Mouse (Mus musculus): Measurements from ENCODE around the gene Sez6l. TPM values are rescaled to one million over a fixed set of nuclear protein-coding genes. Genes with fewer than 3 reads are reported as not detected.

Gene Sez6l
- polyA plus RNA-seq, 1 experiment from 2014 or later, result 2.7 TPM

GRCm38 (mm10) chr5:112523796-112524195 lies 53.2 kb downstream of the Sez6l start:
- H3K9ac ChIP-seq (ENCODE audit: low read length), result no peak overlapping the region
- H3K4me2 ChIP-seq (ENCODE audit: low read length), result no peak overlapping the region
- no peaks in the 10 kb centered on the region for H3K36me3 ChIP-seq (ENCODE audit: control insufficient read depth, insufficient read depth, low read length)
- H3K9me3 ChIP-seq (ENCODE audit: control insufficient read depth, low read length), result no peaks in the 10 kb centered on the region
- no peak overlapping the region for H3K4me3 ChIP-seq (ENCODE audit: low read depth, low read length)
- no peak for DNase-seq (ENCODE audit: low spot score)
- H3K27me3 ChIP-seq (replicated peaks; ENCODE audit: control insufficient read depth, insufficient read depth, low read length), result peaks cover 8% of the 10 kb centered on the region; the same call in 1 of the 2 replicates
- WGBS, result 96% methylated on average over 2 of the region's 2 CpGs
- no peak overlapping the region for H3K27ac ChIP-seq (ENCODE audit: low read depth)
- H3K4me1 ChIP-seq (replicated peaks; ENCODE audit: control insufficient read depth, insufficient read depth, low read length), result 0 out of 2 replicates have a peak, but pooled peaks cover 9% of the 10 kb centered on the region
- ATAC-seq (replicated peaks; ENCODE audit: low FRiP score, low TSS enrichment, low read depth), result no peak

GRCm38 (mm10) chr5:112523331-112523730 lies 53.7 kb downstream of the Sez6l start:
- H3K4me2 ChIP-seq (ENCODE audit: low read length), result no peak overlapping the region
- no peak overlapping the region for H3K9ac ChIP-seq (ENCODE audit: low read length)
- H3K27ac ChIP-seq (ENCODE audit: low read depth), result no peak overlapping the region
- H3K27me3 ChIP-seq (replicated peaks; ENCODE audit: control insufficient read depth, insufficient read depth, low read length), result peaks cover 8% of the 10 kb centered on the region; the same call in 1 of the 2 replicates
- no peak overlapping the region for H3K4me3 ChIP-seq (ENCODE audit: low read depth, low read length)
- no peaks in the 10 kb centered on the region for H3K36me3 ChIP-seq (ENCODE audit: control insufficient read depth, insufficient read depth, low read length)
- ATAC-seq (replicated peaks; ENCODE audit: low FRiP score, low TSS enrichment, low read depth) (no peak), DNase-seq (ENCODE audit: low spot score) (no peak)
- 75% methylated on average over 4 of the region's 4 CpGs for WGBS
- no peaks in the 10 kb centered on the region for H3K9me3 ChIP-seq (ENCODE audit: control insufficient read depth, low read length)
- 0 out of 2 replicates have a peak, but pooled peaks cover 9% of the 10 kb centered on the region for H3K4me1 ChIP-seq (replicated peaks; ENCODE audit: control insufficient read depth, insufficient read depth, low read length)

GRCm38 (mm10) chr5:112521703-112522527 lies 55.1 kb downstream of the Sez6l start:
- peaks cover 8% of the 10 kb centered on the region; the same call in 1 of the 2 replicates for H3K27me3 ChIP-seq (replicated peaks; ENCODE audit: control insufficient read depth, insufficient read depth, low read length)
- H3K9ac ChIP-seq (ENCODE audit: low read length), result no peak overlapping the region
- H3K9me3 ChIP-seq (ENCODE audit: control insufficient read depth, low read length), result no peaks in the 10 kb centered on the region
- no peak overlapping the region for H3K4me3 ChIP-seq (ENCODE audit: low read depth, low read length)
- 0 out of 2 replicates have a peak overlapping the region, but pooled peaks have one; percentile 18 for H3K4me2 ChIP-seq (ENCODE audit: low read length)
- WGBS, result 17% methylated on average over 19 of the region's 19 CpGs
- H3K27ac ChIP-seq (ENCODE audit: low read depth), result no peak overlapping the region
- H3K4me1 ChIP-seq (replicated peaks; ENCODE audit: control insufficient read depth, insufficient read depth, low read length), result 0 out of 2 replicates have a peak, but pooled peaks cover 9% of the 10 kb centered on the region
- ATAC-seq (replicated peaks; ENCODE audit: low FRiP score, low TSS enrichment, low read depth) (no peak; the same call in 1 of the 2 replicates), DNase-seq (ENCODE audit: low spot score) (no peak)
- no peaks in the 10 kb centered on the region for H3K36me3 ChIP-seq (ENCODE audit: control insufficient read depth, insufficient read depth, low read length)

GRCm38 (mm10) chr5:112520826-112521702 lies 55.9 kb downstream of the Sez6l start:
- Histone ChIP-seq H3K36me3 (ENCODE audit: control insufficient read depth, insufficient read depth, low read length) (no peaks in the 10 kb centered on the region), H3K4me3 (ENCODE audit: low read depth, low read length) (no peak overlapping the region), H3K4me2 (ENCODE audit: low read length) (no peak overlapping the region), H3K27me3 (replicated peaks; ENCODE audit: control insufficient read depth, insufficient read depth, low read length) (peaks cover 8% of the 10 kb centered on the region; the same call in 1 of the 2 replicates), H3K9me3 (ENCODE audit: control insufficient read depth, low read length) (no peaks in the 10 kb centered on the region; the same call in 1 of the 2 replicates), H3K27ac (ENCODE audit: low read depth) (no peak overlapping the region), H3K4me1 (replicated peaks; ENCODE audit: control insufficient read depth, insufficient read depth, low read length) (0 out of 2 replicates have a peak, but pooled peaks cover 9% of the 10 kb centered on the region), H3K9ac (ENCODE audit: low read length) (no peak overlapping the region)
- ATAC-seq (replicated peaks; ENCODE audit: low FRiP score, low TSS enrichment, low read depth) (peak; percentile 33; the same call in 1 of the 2 replicates), DNase-seq (ENCODE audit: low spot score) (no peak)
- WGBS, result 14% methylated on average over 8 of the region's 8 CpGs

GRCm38 (mm10) chr5:112518773-112519172 lies 58.2 kb downstream of the Sez6l start:
- 90% methylated on average over 2 of the region's 2 CpGs for WGBS
- Histone ChIP-seq H3K9me3 (ENCODE audit: control insufficient read depth, low read length) (no peaks in the 10 kb centered on the region; the same call in 1 of the 2 replicates), H3K4me3 (ENCODE audit: low read depth, low read length) (no peak overlapping the region), H3K9ac (ENCODE audit: low read length) (no peak overlapping the region), H3K27me3 (replicated peaks; ENCODE audit: control insufficient read depth, insufficient read depth, low read length) (peaks cover 8% of the 10 kb centered on the region; the same call in 1 of the 2 replicates), H3K4me2 (ENCODE audit: low read length) (no peak overlapping the region), H3K27ac (ENCODE audit: low read depth) (no peak overlapping the region), H3K36me3 (ENCODE audit: control insufficient read depth, insufficient read depth, low read length) (no peaks in the 10 kb centered on the region), H3K4me1 (replicated peaks; ENCODE audit: control insufficient read depth, insufficient read depth, low read length) (0 out of 2 replicates have a peak, but pooled peaks cover 9% of the 10 kb centered on the region)
- no peak for DNase-seq (ENCODE audit: low spot score)
- no peak for ATAC-seq (replicated peaks; ENCODE audit: low FRiP score, low TSS enrichment, low read depth)

- WGBS, result 77% methylated on average over 9 of the region's 9 CpGs
- no peak overlapping the region for H3K27ac ChIP-seq (ENCODE audit: low read depth)
- ATAC-seq (replicated peaks; ENCODE audit: low FRiP score, low TSS enrichment, low read depth), result no peak
- peaks cover 8% of the 10 kb centered on the region; the same call in 1 of the 2 replicates for H3K27me3 ChIP-seq (replicated peaks; ENCODE audit: control insufficient read depth, insufficient read depth, low read length)
- H3K4me1 ChIP-seq (replicated peaks; ENCODE audit: control insufficient read depth, insufficient read depth, low read length), result 0 out of 2 replicates have a peak, but pooled peaks cover 9% of the 10 kb centered on the region
- H3K4me3 ChIP-seq (ENCODE audit: low read depth, low read length), result no peak overlapping the region
- no peak for DNase-seq (ENCODE audit: low spot score)
- no peak overlapping the region for H3K9ac ChIP-seq (ENCODE audit: low read length)
- no peak overlapping the region for H3K4me2 ChIP-seq (ENCODE audit: low read length)
- no peaks in the 10 kb centered on the region; the same call in 1 of the 2 replicates for H3K9me3 ChIP-seq (ENCODE audit: control insufficient read depth, low read length)
- no peaks in the 10 kb centered on the region for H3K36me3 ChIP-seq (ENCODE audit: control insufficient read depth, insufficient read depth, low read length)
Measured at GRCm38 (mm10) chr5:112517454-112517853, 59.5 kb downstream of the Sez6l start.

- Histone ChIP-seq H3K27me3 (replicated peaks; ENCODE audit: control insufficient read depth, insufficient read depth, low read length) (peaks cover 4% of the 10 kb centered on the region; the same call in 1 of the 2 replicates), H3K4me3 (ENCODE audit: low read depth, low read length) (no peak overlapping the region), H3K4me1 (replicated peaks; ENCODE audit: control insufficient read depth, insufficient read depth, low read length) (0 out of 2 replicates have a peak, but pooled peaks cover 3% of the 10 kb centered on the region), H3K9ac (ENCODE audit: low read length) (no peak overlapping the region), H3K36me3 (ENCODE audit: control insufficient read depth, insufficient read depth, low read length) (no peaks in the 10 kb centered on the region), H3K27ac (ENCODE audit: low read depth) (no peak overlapping the region), H3K4me2 (ENCODE audit: low read length) (no peak overlapping the region), H3K9me3 (ENCODE audit: control insufficient read depth, low read length) (no peaks in the 10 kb centered on the region; the same call in 1 of the 2 replicates)
- WGBS, result 97% methylated on average over 3 of the region's 3 CpGs
- no peak for DNase-seq (ENCODE audit: low spot score)
- ATAC-seq (replicated peaks; ENCODE audit: low FRiP score, low TSS enrichment, low read depth), result no peak
Measured at GRCm38 (mm10) chr5:112516527-112516926, 60.5 kb downstream of the Sez6l start.

- H3K9me3 ChIP-seq (ENCODE audit: control insufficient read depth, low read length), result no peaks in the 10 kb centered on the region
- H3K4me3 ChIP-seq (ENCODE audit: low read depth, low read length), result no peak overlapping the region
- WGBS, result 79% methylated on average over 8 of the region's 8 CpGs
- DNase-seq (ENCODE audit: low spot score) (no peak), ATAC-seq (replicated peaks; ENCODE audit: low FRiP score, low TSS enrichment, low read depth) (no peak)
- H3K4me1 ChIP-seq (replicated peaks; ENCODE audit: control insufficient read depth, insufficient read depth, low read length), result no peaks in the 10 kb centered on the region
- H3K9ac ChIP-seq (ENCODE audit: low read length), result no peak overlapping the region
- H3K36me3 ChIP-seq (ENCODE audit: control insufficient read depth, insufficient read depth, low read length), result no peaks in the 10 kb centered on the region
- no peaks in the 10 kb centered on the region for H3K27me3 ChIP-seq (replicated peaks; ENCODE audit: control insufficient read depth, insufficient read depth, low read length)
- no peak overlapping the region for H3K4me2 ChIP-seq (ENCODE audit: low read length)
- no peak overlapping the region for H3K27ac ChIP-seq (ENCODE audit: low read depth)
Measured at GRCm38 (mm10) chr5:112510351-112510750, 66.6 kb downstream of the Sez6l start.
